Mouse (Mus musculus): ENCODE data around the gene Gm47841. TPM values are rescaled to one million over a fixed set of nuclear protein-coding genes. Genes with fewer than 3 reads are reported as not detected.

Gm47841 gene
- not detected in 2 replicates for polyA plus RNA-seq (2012; rRNA removed)

GRCm38 (mm10) chr15:101047194-101047555 is at the start of gene Gm47841:
Gm47841 (minus strand) TSS chr15:101047397.

GRCm38 (mm10) chr15:101077813-101078730 is 30.9 kb upstream of the Gm47841 start, which contains the start of gene Fignl2:
Fignl2 (minus strand) TSS chr15:101078567.

Other genes with a start within 250 kb of the Gm47841 start
- 38.5 and 40.6 TPM in 2 replicates for gene Scn8a, start 177.5 kb downstream of the Gm47841 start, polyA plus RNA-seq (2012; rRNA removed)
- 0.91 and 1.1 TPM in 2 replicates for gene Fignl2, start 31.2 kb upstream of the Gm47841 start, polyA plus RNA-seq (2012; rRNA removed)
- not detected in 2 replicates for gene Ankrd33, start 68.4 kb upstream of the Gm47841 start, polyA plus RNA-seq (2012; rRNA removed)
- 10.2 and 12.0 TPM in 2 replicates for gene Acvrl1, start 81.1 kb upstream of the Gm47841 start, polyA plus RNA-seq (2012; rRNA removed)
- 67.2 and 72.2 TPM in 2 replicates for gene Acvr1b, start 126.7 kb upstream of the Gm47841 start, polyA plus RNA-seq (2012; rRNA removed)
- gene Grasp, start 176.8 kb upstream of the Gm47841 start, polyA plus RNA-seq (2012; rRNA removed), result 5.3 and 5.8 TPM in 2 replicates
- 7.8 and 8.5 TPM in 2 replicates for gene Nr4a1, start 206.9 kb upstream of the Gm47841 start, polyA plus RNA-seq (2012; rRNA removed)
- 71.2 and 75.3 TPM in 2 replicates for gene Atg101, start 236.9 kb upstream of the Gm47841 start, polyA plus RNA-seq (2012; rRNA removed)
- gene 6030408B16Rik, start 245.8 kb upstream of the Gm47841 start, polyA plus RNA-seq (2012; rRNA removed), result 0.31 and 0.32 TPM in 2 replicates

Data from central nervous system, embryonic 18 days (tissue).